Mouse (Mus musculus) forebrain, embryonic 16.5 days (tissue): ENCODE results near the gene Arl8a. TPM values are rescaled to one million over a fixed set of nuclear protein-coding genes. Genes with fewer than 3 reads are reported as not detected.
"Not testable (repeated sequence)": the region's sequence is repeated elsewhere in the genome, so short reads cannot be mapped to it uniquely, and the experiment has no call there.

Experiments
- ATAC-seq: fragments of 200-750 bp; cut with Nextera tagmentation; 2 replicates; pipeline ENCODE4 v1.8.0; 2017; ENCODE audit warnings: mild to moderate bottlenecking, moderate library complexity
- H3K27ac ChIP-seq: fragments of 300-500 bp; sonication (generic); 2 replicates; pipeline ENCODE4 v1.5.1; 2014; ENCODE audit warnings: low read length, control low read depth
- H3K27me3 ChIP-seq: fragments of 300-500 bp; sonication (generic); replicated peaks from 2 replicates; pipeline ENCODE4 v1.6.1; 2014; ENCODE audit warnings: low read length; ENCODE audit not compliant: control insufficient read depth, insufficient read depth
- H3K36me3 ChIP-seq: fragments of 300-500 bp; sonication (generic); 2 replicates; pipeline ENCODE4 v1.6.1; 2014; ENCODE audit not compliant: control insufficient read depth, insufficient read depth
- H3K4me1 ChIP-seq: fragments of 300-500 bp; sonication (generic); replicated peaks from 2 replicates; pipeline ENCODE4 v1.6.1; 2014; ENCODE audit warnings: low read length; ENCODE audit not compliant: control insufficient read depth, insufficient read depth
- H3K4me2 ChIP-seq: fragments of 300-500 bp; sonication (generic); 2 replicates; pipeline ENCODE4 v1.6.1; 2014; ENCODE audit warnings: mild to moderate bottlenecking, low read length, control low read depth
- H3K4me3 ChIP-seq: fragments of 300-500 bp; sonication (generic); replicated peaks from 2 replicates; pipeline ENCODE4 v1.5.1; 2014; ENCODE audit warnings: mild to moderate bottlenecking, low read length, control low read depth
- H3K9ac ChIP-seq: fragments of 300-500 bp; sonication (generic); replicated peaks from 2 replicates; pipeline ENCODE4 v1.6.1; 2014; ENCODE audit warnings: low read depth, low read length, control low read depth
- H3K9me3 ChIP-seq: fragments of 300-500 bp; sonication (generic); 2 replicates; pipeline ENCODE4 v1.6.1; 2016; ENCODE audit warnings: low read length; ENCODE audit not compliant: control insufficient read depth
- WGBS: fragments of 180-500 bp; shearing (Covaris S2); extraction: QIAGEN DNeasy Blood & Tissue Kit; methylation state at CpG from one replicate; pipeline ENCODE4 v1.1.7; 2014; 5-methylcytosine and 5-hydroxymethylcytosine counted together
- polyA plus RNA-seq: library from polyadenylated mRNA; unstranded; fragments of >200 nt; fragmentation: Nextera tagmentation; extraction: Ambion mirVana; gene quantifications from 2 replicates; pipeline ENCODE4 v1.2.1, GENCODE M21; 2015

Arl8a gene
- polyA plus RNA-seq, 1 experiment from 2014 or later = 336 TPM

- ATAC-seq = no peak
- Histone ChIP-seq H3K4me2 (no peak overlapping the region), H3K9me3 (no peaks in the 10 kb centered on the region), H3K27me3 (no peaks in the 10 kb centered on the region), H3K9ac (no peak overlapping the region), H3K27ac (no peak overlapping the region), H3K4me1 (peaks cover 3% of the 10 kb centered on the region; the same call in 1 of the 2 replicates), H3K4me3 (no peak overlapping the region), H3K36me3 (no peaks in the 10 kb centered on the region)
- WGBS = 70% methylated on average over 11 of the region's 11 CpGs
Observed at GRCm38 (mm10) chr1:135183941-135184570, 37.4 kb downstream of the Arl8a start.

GRCm38 (mm10) chr1:135185936-135186335 lies 39.3 kb downstream of the Arl8a start:
- 31% methylated on average over 5 of the region's 5 CpGs for WGBS

DNA sequence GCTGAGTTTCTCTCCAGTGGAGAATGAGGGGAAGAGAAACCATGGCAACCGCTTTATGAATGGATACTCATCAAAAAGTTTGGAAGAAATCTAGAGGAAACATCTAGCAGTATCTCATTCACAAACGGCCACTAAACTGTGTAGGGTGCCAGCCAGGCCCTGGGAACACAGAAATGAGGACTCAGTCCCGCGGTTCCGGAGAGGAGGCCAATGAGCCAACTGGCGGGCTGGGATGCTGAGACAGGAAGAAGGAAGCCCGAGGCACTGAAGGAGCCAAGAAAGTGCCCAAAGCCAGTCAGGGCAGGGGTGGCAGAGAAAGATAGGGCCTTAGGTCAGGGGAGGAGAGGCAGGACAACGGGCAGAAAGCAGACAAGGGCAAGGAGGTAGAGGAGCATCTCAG lies 39.8 kb downstream of the Arl8a start:
- H3K27ac ChIP-seq = no peak overlapping the region
- WGBS = 33% methylated on average over 8 of the region's 8 CpGs
- H3K9me3 ChIP-seq = no peaks in the 10 kb centered on the region
- no peaks in the 10 kb centered on the region for H3K27me3 ChIP-seq
- H3K4me2 ChIP-seq = no peak overlapping the region
- H3K4me1 ChIP-seq = peaks cover 3% of the 10 kb centered on the region; the same call in 1 of the 2 replicates
- no peak overlapping the region for H3K9ac ChIP-seq
- H3K4me3 ChIP-seq = no peak overlapping the region
- no peak for ATAC-seq
- no peaks in the 10 kb centered on the region for H3K36me3 ChIP-seq

More at GRCm38 (mm10) chr1:135185936-135186335, 39.3 kb downstream of the Arl8a start:
- Histone ChIP-seq H3K27me3 (no peaks in the 10 kb centered on the region), H3K9ac (no peak overlapping the region), H3K4me3 (no peak overlapping the region), H3K4me1 (peaks cover 3% of the 10 kb centered on the region; the same call in 1 of the 2 replicates), H3K9me3 (no peaks in the 10 kb centered on the region), H3K27ac (no peak overlapping the region), H3K36me3 (no peaks in the 10 kb centered on the region), H3K4me2 (no peak overlapping the region)
- ATAC-seq = no peak

GRCm38 (mm10) chr1:135187016-135187415 lies 40.4 kb downstream of the Arl8a start:
- H3K36me3 ChIP-seq, H3K4me2 ChIP-seq, ATAC-seq, H3K9me3 ChIP-seq, H3K27me3 ChIP-seq, H3K4me1 ChIP-seq, H3K4me3 ChIP-seq, H3K9ac ChIP-seq, H3K27ac ChIP-seq: not testable (repeated sequence)
- 29% methylated on average over 2 of the region's 2 CpGs for WGBS

DNA sequence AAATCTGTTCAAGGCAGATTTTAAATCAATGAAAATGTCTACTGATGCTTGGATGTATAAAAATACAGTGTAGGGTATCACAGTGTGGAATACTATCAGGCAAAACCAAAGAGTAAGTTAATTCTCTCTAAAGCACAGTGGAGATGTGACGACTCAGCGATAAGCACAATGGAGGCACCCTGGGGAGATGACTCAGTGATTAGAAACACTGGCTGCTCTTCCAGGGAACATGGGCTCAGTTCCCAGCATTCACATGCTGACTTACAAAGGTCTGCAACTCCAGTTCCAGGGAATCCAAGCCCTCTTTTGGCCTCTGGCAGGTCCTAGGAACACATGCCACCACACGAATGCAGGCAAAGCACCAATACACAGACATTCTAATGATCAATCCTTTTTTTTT lies 41.6 kb downstream of the Arl8a start:
- no peaks in the 10 kb centered on the region for H3K36me3 ChIP-seq
- H3K27me3 ChIP-seq = no peaks in the 10 kb centered on the region
- H3K4me1 ChIP-seq = no peaks in the 10 kb centered on the region; the same call in 1 of the 2 replicates
- H3K9me3 ChIP-seq = no peaks in the 10 kb centered on the region
- 14% methylated on average over 3 of the region's 3 CpGs for WGBS
- no peak overlapping the region for H3K27ac ChIP-seq
- no peak overlapping the region for H3K4me3 ChIP-seq
- no peak overlapping the region for H3K4me2 ChIP-seq
- H3K9ac ChIP-seq = no peak overlapping the region
- no peak for ATAC-seq

DNA sequence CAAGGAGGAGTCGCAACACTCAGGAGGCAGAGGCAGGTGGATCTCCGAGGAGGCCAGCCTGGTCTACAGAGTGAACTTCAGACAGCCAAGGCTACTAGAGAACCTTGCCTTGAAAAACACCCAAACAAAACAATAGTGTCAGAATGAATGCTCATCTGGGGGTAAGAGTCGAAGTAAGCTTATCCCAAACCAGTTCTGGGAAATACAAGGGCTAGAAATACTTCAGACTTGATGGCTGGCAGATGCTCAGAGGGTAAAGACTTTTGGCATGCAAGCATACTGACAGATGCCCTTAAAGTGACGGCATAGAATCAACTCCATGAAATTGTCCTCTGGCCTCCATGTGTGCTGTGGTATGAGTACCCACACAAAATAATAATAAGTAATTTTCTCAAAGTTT lies 42.6 kb downstream of the Arl8a start:
- Histone ChIP-seq H3K27me3 (no peaks in the 10 kb centered on the region), H3K4me1 (no peaks in the 10 kb centered on the region; the same call in 1 of the 2 replicates), H3K27ac (no peak overlapping the region), H3K9ac (no peak overlapping the region), H3K4me2 (no peak overlapping the region), H3K36me3 (no peaks in the 10 kb centered on the region), H3K4me3 (no peak overlapping the region), H3K9me3 (no peaks in the 10 kb centered on the region)
- WGBS = 88% methylated on average over 4 of the region's 4 CpGs
- ATAC-seq = no peak

DNA sequence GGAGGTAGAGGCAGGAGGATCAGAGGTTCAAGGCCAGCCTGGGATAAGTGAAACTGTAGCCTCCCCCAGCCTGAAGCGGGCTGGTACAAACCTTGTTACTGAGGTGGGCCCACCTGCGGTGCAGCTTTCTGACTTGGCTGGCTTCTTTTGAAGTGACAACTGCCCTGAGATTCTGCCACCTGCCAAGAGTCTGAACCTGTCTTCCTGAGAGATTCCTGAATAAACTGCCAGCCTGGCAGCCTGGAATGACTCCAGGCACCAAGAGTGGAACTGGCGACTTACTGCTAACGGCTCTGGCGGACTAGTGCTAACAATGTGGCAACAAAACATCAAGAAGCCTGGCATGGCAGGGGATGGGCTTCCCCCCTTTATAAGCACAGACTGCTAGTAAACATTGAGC lies 47.7 kb downstream of the Arl8a start:
- H3K4me1 ChIP-seq, ATAC-seq: not testable (repeated sequence)

GRCm38 (mm10) chr1:135195907-135196440 lies 49.4 kb downstream of the Arl8a start:
- Histone ChIP-seq H3K36me3 (no peaks in the 10 kb centered on the region), H3K9me3 (no peaks in the 10 kb centered on the region), H3K27me3 (no peaks in the 10 kb centered on the region), H3K27ac (no peak overlapping the region), H3K4me1 (peaks cover 6% of the 10 kb centered on the region), H3K4me3 (no peak overlapping the region), H3K4me2 (no peak overlapping the region), H3K9ac (no peak overlapping the region)
- no peak for ATAC-seq
- 90% methylated on average over 6 of the region's 6 CpGs for WGBS

More for the DNA sequence above, 47.7 kb downstream of the Arl8a start:
- 41% methylated on average over 5 of the region's 5 CpGs for WGBS
- not testable (repeated sequence) for H3K27ac ChIP-seq, H3K36me3 ChIP-seq, H3K9ac ChIP-seq, H3K9me3 ChIP-seq, H3K4me3 ChIP-seq, H3K4me2 ChIP-seq, H3K27me3 ChIP-seq

GRCm38 (mm10) chr1:135198412-135198811 lies 51.8 kb downstream of the Arl8a start:
- 37% methylated on average over 5 of the region's 5 CpGs for WGBS
- Histone ChIP-seq H3K9me3 (no peaks in the 10 kb centered on the region), H3K4me1 (peaks cover 6% of the 10 kb centered on the region), H3K4me2 (no peak overlapping the region), H3K4me3 (no peak overlapping the region), H3K9ac (no peak overlapping the region), H3K27ac (no peak overlapping the region), H3K36me3 (no peaks in the 10 kb centered on the region), H3K27me3 (no peaks in the 10 kb centered on the region)
- ATAC-seq = no peak
